Mouse (Mus musculus) telencephalon, adult 2 months (tissue): Measurements from ENCODE around the gene Itsn2.
"Not testable (repeated sequence)": the region's sequence is repeated elsewhere in the genome, so short reads cannot be mapped to it uniquely, and the experiment has no call there.

Source experiments
- DNase-seq: peaks from one replicate; pipeline ENCODE4 v3.0.0-alpha.2; 2011; ENCODE audit warnings: low read depth, low spot score

The Itsn2 gene

DNA sequence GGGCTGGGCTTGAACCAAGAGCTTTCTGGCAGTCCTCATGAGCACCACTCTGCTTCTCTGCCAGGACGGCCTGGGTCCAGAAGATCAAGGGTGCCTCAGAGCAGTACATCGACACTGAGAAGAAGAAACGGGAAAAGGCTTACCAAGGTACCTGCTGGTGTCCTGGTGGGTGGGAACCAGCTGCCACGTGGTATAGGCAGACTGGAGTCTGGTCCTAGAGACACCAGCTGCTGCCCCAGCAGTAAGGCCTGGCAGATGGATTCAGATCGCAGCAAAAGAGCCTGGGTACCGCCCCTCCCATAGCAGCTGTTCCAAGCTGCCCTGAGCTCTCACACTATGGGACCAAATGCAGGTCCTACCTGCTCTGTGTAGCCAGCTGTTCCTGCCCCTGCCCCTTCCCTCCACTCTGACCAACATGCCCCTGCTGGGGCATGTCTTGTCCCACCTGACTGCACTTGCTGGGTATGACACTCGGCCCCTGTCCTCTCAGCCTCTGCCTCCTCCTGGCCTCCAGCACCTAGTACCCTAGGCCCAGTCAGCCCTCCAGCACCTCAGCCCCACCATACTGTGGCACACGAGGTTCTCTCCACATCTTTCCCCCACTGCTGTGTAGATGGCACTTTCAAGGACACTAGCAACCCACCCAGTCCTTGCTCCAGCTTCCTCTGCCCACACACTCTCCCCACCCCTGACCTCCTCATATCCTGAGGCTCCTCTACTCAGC is 116.6 kb downstream of the Itsn2 start:
- DNase-seq = no peak

GRCm38 (mm10) chr12:4709926-4710325 is 117.5 kb downstream of the Itsn2 start:
- no peak for DNase-seq

DNA sequence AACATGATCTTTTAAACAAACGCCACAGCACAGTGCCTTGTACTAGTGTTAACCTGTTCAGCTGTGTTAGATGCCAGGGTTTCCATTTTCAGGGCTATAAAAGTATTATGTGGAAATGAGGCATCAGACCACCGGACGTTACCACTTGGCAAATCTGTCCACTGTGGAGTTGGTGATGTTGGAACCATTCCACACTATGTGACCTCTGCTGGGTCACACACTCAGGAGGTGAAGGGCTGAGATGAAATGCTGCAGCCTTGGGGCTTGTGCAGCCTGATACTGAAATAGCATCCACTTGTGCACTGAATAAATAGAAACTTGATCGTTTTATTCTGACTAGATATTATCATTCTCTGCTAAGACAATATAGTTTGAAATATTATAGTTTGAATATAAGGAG is 120.9 kb downstream of the Itsn2 start:
- DNase-seq = no peak

DNA sequence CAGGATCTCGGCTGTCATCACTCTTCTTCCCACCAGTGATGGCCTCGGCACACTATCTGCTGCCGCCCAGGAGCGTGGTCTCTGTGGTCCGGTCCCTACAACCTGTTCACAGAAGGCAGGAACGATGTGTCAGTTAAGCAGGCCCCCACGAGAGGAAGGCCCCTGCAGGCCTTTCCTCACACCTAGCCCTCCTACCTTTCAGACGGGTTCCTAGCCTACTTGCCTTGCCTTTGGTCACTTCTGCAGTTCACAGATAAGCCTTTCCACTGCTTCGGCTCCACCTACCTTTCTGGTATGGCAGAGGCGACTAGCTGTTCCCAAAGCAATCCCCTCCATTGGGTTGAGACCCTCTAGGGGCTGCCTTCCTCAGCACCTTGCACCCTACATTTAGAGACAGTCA is 123.2 kb downstream of the Itsn2 start:
- no peak for DNase-seq

- DNase-seq = no peak
Observed at GRCm38 (mm10) chr12:4717417-4717816, 125.0 kb downstream of the Itsn2 start.

- no peak for DNase-seq
Observed at GRCm38 (mm10) chr12:4719066-4719761, 126.8 kb downstream of the Itsn2 start.

DNA sequence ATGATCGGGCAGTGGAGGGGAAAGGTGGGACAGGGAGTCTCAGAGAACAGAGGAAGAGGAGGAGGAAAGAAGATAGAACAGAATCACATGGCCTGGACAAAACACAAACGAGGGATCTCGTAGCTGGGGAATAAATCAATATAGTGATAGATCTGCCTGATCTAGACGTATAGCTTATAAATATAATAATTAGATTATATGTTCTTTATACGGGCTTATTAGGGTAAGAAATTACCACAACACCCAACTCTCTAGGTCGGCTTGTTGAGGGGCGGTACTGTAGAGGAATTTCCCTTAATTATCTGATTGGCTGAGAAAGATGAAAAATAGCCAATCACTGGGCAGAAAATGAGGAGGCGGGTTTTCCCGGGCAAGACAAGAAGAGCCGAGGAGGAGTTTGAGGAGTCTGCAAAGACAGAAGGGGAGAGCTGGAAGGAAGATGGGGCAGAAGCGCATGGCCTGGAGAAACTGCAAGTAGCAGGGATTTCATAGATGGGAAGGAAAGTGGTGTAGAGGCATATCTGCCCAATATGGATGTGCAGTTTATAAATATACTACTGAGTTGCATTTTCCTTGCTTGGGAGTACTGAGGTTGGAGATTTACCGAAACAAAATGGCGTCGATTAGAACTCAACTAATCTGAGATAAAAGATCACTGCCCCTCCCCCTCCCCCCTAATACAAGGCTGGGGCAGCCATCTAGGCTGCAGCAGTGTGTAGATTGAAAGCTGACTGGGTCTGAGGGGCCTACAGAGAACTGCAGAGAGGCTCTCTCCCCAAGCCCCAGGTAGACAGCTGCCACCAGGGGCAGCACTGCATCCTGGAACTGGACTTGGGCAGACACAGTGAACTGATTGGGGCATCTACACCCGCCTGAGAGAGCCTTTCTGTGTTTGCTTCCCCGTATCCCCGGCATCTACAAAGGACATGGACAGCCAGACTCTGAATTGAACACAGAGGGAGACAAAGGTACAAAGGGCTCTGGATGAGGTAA is 127.6 kb downstream of the Itsn2 start:
- no peak for DNase-seq

GRCm38 (mm10) chr12:4729165-4729564 is 136.7 kb downstream of the Itsn2 start:
- no peak for DNase-seq

DNA sequence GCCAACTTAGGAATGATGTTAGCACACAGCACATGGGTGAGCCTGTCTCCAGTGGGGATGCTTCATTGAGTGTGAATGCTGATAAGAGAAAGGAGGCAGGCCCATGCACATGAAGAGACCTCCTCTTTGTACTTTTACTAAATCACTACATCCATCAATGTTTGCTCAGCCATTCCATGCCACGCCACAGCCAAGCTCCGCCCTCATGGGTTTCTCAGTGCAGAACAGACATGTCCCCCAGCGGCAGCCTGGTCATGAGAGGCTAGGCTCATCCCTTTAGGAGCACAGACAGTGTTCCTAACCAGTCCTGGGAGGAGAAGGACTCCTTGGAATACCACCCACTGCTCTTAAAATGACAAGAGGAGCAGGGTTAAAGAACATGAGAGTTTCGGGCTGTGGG is 139.2 kb downstream of the Itsn2 start:
- DNase-seq = no peak

- no peak for DNase-seq
Observed at GRCm38 (mm10) chr12:4732332-4732731, 139.9 kb downstream of the Itsn2 start.

DNA sequence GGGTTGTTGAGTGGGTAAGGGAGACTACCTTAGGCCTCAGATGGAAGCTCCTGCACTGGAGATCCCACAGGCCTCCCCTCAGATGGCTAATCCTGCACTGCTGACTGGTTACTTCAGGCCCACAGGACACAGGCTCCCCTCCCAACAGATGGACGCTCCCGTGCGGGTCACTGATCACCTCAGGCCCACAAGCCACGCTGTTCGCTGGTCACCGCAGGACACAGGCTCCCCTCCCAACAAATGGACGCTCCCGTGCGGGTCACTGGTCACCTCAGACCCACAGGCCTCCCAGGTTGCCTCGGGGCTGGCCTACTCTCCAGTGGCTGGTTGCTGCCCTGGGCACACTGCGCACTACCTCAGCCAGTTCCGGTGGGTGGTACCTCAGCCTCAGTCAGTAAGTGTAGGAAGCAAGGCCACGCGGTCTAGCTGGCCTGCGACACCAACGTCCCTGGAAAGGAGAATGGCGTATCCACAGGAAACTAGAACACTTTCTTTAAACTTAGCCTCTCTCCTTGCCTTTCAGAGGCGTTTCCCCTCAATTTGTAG is 145.7 kb downstream of the Itsn2 start, which contains the start of gene Fam228a:
Gene Fam228a, minus strand, starts transcription at position 400 of the 546 bp plus-strand sequence.
- DNase-seq = no peak

DNA sequence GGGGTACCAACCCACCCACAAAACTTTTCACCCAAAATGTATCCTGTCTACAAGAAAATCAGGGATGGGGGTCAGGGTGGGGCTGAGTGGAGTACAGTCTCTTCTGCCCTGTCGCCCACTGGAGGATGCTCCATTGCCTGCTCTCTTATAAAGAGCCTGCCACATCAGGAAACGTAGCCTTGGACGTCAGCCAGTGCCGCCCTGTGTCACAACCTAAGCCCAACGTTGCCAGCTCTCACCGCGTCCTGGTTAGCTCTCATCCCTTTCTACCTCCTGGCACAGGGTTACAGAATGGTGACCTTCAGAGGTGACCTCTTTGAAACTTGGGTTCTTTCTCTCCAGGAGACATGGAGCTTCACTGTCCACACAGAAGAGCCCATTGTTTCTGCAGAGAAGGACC is 148.4 kb downstream of the Itsn2 start:
- no peak for DNase-seq

DNA sequence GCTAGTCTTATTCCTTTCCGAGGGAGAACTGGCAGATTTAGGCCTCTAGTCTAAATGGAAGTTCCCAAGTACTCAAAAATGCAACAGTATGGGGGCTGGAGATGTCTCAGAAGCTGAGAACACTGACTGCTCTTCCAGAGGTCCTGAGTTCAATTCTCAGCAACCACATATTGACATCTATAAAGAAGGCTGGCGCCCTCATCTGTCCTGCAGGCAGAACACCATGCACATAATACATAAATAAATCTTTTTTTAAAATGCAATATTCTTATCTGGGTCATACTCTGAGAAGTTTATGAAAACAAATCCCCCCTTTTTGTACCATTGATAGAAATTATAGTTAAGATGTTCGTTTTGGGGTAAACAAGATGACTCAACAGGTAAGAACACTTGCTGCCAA is 149.7 kb downstream of the Itsn2 start:
- no peak for DNase-seq

GRCm38 (mm10) chr12:4744486-4744885 is 152.0 kb downstream of the Itsn2 start:
- DNase-seq = no peak

- DNase-seq = not testable (repeated sequence)
Observed at GRCm38 (mm10) chr12:4754451-4754850, 162.0 kb downstream of the Itsn2 start.

DNA sequence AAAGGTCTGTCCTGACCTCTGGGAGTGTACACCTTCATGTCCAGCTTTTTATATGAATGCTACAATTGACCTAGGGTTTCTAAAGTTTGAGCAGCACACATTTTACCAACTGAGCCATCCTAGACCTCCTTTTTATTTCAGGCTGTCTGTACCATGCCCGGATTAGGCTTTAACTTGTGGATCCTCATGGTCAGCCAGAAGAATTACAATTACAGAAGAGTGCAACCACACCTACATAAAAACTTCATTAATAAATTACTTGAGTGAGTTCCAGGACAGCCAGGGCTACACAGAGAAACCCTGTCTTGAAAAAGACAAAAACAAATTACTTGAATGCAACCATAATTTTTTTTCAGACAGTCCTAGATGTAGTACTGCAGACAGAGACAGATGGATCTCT is 164.6 kb downstream of the Itsn2 start:
- DNase-seq = no peak
